Mouse (Mus musculus) G1E (cell line): Measurements from ENCODE around the gene Plekhh2.

ENCODE experiments used
- CTCF ChIP-seq: IDR thresholded peaks from 2 replicates; pipeline ENCODE4 v1.5.1; 2012; ENCODE audit warnings: low read depth, low read length, inconsistent platforms, mixed read lengths
- GATA1 ChIP-seq: IDR thresholded peaks from 2 replicates; pipeline ENCODE4 v1.6.1; 2012; ENCODE audit warnings: borderline replicate concordance, low read length, inconsistent platforms, mixed read lengths
- GATA2 ChIP-seq: IDR thresholded peaks from 2 replicates; pipeline ENCODE4 v1.6.1; 2012; ENCODE audit warnings: low read depth, low read length, inconsistent platforms, borderline replicate concordance
- POLR2AphosphoS5 ChIP-seq: IDR thresholded peaks from 2 replicates; pipeline ENCODE4 v1.6.1; 2012; ENCODE audit warnings: low read depth, low read length, inconsistent platforms; ENCODE audit not compliant: insufficient replicate concordance
- TAL1 ChIP-seq: conservative IDR thresholded peaks from 2 replicates; pipeline ENCODE4 v1.6.1; 2012; ENCODE audit warnings: low read depth, low read length, inconsistent platforms, mixed read lengths

- TF ChIP-seq POLR2AphosphoS5 (no peak), CTCF (no peak), GATA1 (no peak), TAL1 (no peak), GATA2 (no peak)
Observed at GRCm38 (mm10) chr17:84576621-84577293, 65.1 kb downstream of the Plekhh2 start.
